Mouse (Mus musculus) megakaryocyte, adult 5-6 weeks (primary cell): ENCODE measurements around the gene Ino80d. TPM values are rescaled to one million over a fixed set of nuclear protein-coding genes. Genes with fewer than 3 reads are reported as not detected.

Experiments used
- ATAC-seq: 2 replicates; pipeline ENCODE4 v1.8.0; 2016; ENCODE audit warnings: mild to moderate bottlenecking, inconsistent platforms; ENCODE audit not compliant: poor library complexity, severe bottlenecking
- total RNA-seq, 2 experiments: library from RNA; stranded (forward) in 1 of 2; stranded (reverse) in 1 of 2; fragments of 153-499, 151-499 nt in 1 of 2; fragments of 221-1000, 200-1000 nt in 1 of 2; gene quantifications; 2 replicates each; pipeline versions ENCODE4 v1.2.3 to v1.2.4; 2015 to 2017

Gene Ino80d
- total RNA-seq, 2 experiments from 2014 or later: 13.8 to 35.5 TPM

GRCm38 (mm10) chr1:62993348-62993747 is 121.1 kb downstream of the Ino80d start:
- ATAC-seq: no peak

DNA sequence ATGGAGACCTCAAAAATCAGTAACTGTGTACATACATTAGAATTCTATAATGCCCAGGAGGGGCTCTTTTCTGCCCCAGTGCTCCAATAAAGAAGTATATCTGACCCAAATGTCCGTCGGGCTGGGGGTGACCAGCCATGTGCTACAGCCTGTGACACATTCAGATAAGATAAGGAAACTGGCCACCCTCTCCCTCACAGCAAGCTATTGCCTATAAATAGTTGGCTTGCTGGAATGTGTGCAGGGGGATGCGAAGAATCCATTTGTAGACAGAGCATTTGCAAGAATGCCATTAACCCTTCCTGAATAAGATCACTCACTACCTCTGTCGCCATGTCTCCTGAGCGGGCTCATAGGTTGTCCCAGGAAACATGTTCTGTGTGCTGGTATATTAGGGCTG is 121.8 kb downstream of the Ino80d start:
- no peak for ATAC-seq

DNA sequence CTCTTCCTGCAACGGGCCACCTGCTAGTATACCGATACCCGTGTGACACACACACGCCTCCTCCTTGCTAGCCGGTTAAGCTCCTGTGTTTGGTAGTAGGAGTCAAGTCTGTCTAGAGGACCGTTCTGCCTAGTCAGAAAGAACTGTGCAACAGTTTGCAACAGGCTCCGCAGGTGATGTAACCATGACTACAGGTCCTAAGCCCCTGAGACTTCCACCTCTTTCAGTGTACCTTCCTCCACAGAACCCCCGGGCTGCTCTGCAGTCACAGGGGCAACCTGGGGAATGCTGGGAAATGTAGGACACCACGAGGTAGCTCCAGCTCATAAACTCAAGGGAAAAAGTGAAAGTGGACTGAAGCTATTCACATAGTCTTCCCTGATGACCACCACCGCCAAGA is 123.4 kb downstream of the Ino80d start:
- ATAC-seq: no peak

- ATAC-seq: no peak
These were observed 126.9 kb downstream of the Ino80d start for GRCm38 (mm10) chr1:62987561-62987960.

DNA sequence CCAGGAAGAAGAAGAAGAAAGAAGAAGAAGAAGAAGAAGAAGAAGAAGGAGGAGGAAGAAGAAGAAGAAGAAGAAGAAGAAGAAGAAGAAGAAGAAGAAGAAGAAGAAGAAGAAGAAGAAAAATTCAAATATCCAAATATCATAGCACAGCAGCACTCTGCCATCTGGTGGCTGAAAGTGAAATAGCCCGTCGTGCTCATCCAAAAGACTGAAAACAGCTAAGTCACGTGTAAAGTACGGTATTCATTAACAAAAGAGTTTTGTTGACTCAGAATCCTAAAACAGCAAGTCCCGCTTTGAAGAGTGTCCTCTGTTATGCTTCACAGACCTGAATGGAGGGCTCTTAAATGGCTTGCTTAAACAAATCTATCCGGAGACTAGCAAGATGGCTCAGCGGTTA is 128.2 kb downstream of the Ino80d start:
- no peak for ATAC-seq

DNA sequence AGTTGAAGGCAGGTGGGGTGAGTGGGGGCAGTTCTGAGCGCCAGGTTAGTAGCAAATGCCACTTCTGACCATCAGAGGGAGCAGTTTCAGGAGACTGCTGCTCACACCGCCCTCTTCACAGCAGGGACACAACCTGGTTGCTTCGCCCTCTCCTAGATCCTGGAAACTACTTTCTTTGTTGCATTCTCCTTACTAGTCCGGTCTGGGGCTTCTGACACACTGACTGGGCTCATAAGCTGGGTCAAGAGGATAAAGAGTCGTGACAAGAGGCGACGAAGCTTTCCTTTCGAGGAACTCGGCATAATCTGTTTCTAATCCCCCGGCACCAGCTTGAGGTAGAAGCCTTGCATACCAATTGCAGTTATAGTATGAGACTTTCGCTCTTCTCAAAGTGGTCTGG is 129.9 kb downstream of the Ino80d start:
- 0 out of 2 replicates have a peak, but pooled peaks have one; percentile 38 for ATAC-seq

GRCm38 (mm10) chr1:62976742-62977141 is 137.7 kb downstream of the Ino80d start:
- ATAC-seq: no peak

GRCm38 (mm10) chr1:62966885-62967284 is 147.6 kb downstream of the Ino80d start:
- ATAC-seq: no peak

DNA sequence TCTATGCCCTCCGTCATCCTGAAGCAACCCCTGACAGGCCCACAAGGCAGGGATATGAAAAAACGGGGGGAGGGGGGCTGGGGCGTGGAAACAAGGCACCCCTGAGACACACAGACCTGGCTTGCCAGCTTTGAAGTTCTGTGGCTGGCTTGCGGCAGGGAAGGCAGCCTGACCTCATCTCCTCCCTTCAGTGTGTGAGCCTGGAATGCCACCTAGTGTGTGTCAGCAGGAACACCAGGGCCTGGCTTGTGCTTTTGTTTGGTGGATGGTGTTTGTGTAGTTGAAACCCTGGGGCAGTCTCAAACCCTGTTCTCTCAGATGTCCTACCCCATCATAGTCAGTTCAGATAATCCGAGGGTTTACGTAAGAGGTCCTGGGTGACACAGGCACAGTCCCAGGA is 150.2 kb downstream of the Ino80d start:
- ATAC-seq: no peak

- no peak for ATAC-seq
These were observed 157.4 kb downstream of the Ino80d start for GRCm38 (mm10) chr1:62956942-62957645.

- ATAC-seq: no peak
These were observed 157.9 kb downstream of the Ino80d start for GRCm38 (mm10) chr1:62956526-62956925.

- no peak for ATAC-seq
These were observed 159.1 kb downstream of the Ino80d start for GRCm38 (mm10) chr1:62955340-62955739.

GRCm38 (mm10) chr1:62953036-62953435 is 161.4 kb downstream of the Ino80d start:
- ATAC-seq: no peak

GRCm38 (mm10) chr1:62952319-62952718 is 162.1 kb downstream of the Ino80d start:
- no peak for ATAC-seq

- no peak for ATAC-seq
These were observed 163.2 kb downstream of the Ino80d start for GRCm38 (mm10) chr1:62951067-62951809.

DNA sequence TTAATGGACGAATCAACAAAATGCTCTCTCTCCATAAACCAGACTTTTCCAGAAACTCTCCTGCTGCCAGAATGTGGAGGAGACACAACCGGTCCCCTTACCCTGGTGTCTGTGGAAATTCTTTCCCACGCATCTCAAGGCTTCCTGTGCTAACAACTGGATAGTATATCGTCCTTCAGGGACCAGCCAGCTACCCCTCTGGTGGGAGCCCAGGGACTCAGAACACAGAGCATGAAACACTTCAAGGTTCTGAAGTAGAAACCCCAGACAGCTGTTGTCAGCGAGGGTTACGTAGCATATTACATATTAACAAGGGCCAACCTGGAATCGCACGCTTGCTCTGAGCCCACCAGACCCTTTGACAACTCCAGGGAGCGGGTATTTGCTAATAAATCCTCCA is 163.9 kb downstream of the Ino80d start:
- ATAC-seq: no peak

GRCm38 (mm10) chr1:62947807-62948206 is 166.7 kb downstream of the Ino80d start:
- ATAC-seq: no peak

GRCm38 (mm10) chr1:62946987-62947386 is 167.5 kb downstream of the Ino80d start:
- ATAC-seq: no peak

- ATAC-seq: no peak
These were observed 179.6 kb downstream of the Ino80d start for GRCm38 (mm10) chr1:62934752-62935329.

DNA sequence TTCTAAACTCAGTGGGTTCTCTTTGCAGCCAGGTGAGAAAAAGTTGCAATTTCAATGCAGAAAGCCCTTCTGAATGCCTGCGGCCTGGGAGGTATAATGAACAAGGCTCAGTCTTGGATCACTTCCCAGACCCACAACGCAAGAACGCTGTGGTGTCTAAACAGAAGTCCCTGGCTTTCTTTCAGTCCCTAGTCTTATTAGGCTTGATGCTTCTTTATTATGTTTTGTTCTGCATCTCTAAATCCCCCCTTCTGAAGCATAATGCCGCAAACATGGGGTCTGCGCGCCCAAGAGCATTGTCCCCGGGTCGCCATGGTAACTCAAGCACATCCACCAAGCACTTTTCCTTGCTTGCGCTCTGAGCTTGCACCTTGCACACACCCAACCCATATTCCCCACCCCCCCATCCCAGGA is 180.4 kb downstream of the Ino80d start:
- no peak for ATAC-seq

- no peak for ATAC-seq
These were observed 181.0 kb downstream of the Ino80d start for GRCm38 (mm10) chr1:62933288-62934099.
